Mouse (Mus musculus): ENCODE results near the gene Actg2.

DNA sequence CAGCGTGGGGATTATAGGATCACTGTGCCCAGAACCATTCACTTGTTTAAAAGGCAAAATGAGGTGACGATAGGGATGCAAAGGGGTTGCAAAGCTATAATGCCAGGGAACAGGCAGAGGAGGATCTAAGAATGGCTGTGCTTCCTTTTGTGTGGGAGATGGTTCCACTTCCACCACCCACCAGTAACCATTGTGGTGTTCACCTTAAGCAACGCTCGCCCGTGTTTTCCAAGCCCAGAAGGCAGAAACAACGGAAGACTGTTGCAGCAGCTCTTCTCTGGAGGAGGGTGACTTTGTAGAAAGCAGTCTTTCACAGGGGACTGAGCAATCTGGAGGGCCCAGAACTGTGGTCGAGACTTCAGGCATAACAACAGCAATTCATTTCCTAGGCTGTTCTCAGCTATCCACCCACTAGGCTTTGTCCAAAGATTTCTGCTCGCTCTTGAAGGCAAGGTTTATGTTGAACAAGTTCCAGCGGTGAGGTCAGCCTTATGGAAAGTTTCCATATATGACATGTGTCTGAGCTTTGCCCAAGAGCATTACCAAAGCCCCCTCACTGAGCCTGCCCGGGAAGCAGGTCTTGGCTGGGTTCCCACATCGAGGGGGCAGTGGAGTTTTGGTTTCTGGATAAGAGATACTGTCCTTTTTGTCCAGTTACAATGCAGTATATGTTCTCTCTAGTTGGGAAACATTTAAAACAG lies 5.8 kb upstream of the Actg2 start:
- no peak for TF ChIP-seq CTCF (IDR thresholded peaks at IDR 0.05)
- TF ChIP-seq EP300 (IDR thresholded peaks at IDR 0.05) = 0 out of 2 replicates have a peak, but pooled peaks have one; percentile 16
